Mouse (Mus musculus) liver, embryonic 14 days (tissue): ENCODE results near the gene Akip1. TPM values are rescaled to one million over a fixed set of nuclear protein-coding genes. Genes with fewer than 3 reads are reported as not detected.

Source experiments
- polyA plus RNA-seq: library from polyadenylated mRNA; depleted of rRNA; stranded (reverse); fragments of >200 nt; gene quantifications from 2 replicates; pipeline ENCODE4 v1.2.3, GENCODE M21; 2012; rRNA removed

The Akip1 gene
- polyA plus RNA-seq, result 20.3 and 23.0 TPM in 2 replicates

DNA sequence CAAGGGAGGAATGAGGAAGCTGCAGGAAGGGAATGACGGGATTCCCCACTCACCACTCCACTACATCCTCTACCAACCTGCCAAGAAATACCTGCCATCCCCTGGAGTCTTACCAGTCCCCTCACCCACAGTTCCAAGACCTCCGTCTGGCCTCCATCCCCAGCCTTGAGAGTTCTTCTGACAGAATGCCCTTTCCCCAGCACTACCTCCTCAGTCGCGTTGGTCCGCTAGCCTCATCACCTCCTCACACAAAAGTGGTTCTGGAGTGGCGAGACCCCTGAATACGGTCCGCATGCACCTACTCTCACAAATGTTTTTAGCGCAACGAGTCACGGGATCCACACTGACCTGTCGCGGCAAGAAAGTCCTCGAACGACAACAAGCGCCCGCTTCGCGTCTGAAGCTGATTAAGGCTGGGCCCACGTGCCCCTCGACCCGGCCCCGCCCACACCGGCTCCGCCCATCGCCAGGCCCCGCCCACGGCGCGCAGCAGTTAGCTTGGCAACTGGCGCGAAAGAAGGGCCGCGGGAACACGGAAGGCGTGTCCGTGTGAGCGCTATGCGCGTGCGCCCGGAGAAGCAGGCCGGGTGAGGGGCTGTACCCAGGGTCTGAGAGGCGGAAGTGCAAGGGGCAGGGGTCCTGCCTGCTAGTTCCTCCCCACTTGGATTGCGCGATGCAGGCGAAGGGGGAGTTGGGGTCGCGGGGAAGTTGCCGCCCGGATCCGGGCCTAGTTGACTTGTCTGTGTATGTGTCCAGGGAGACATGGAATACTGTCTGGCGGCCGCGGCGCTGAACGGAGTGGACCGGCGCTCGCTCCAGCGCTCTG is at the start of gene Akip1, which contains the start of gene St5:
TSS of gene Akip1 (plus strand) at position 501 of the 826 bp plus-strand sequence.
TSS of gene St5 (minus strand) at position 416 of the 826 bp plus-strand sequence.

DNA sequence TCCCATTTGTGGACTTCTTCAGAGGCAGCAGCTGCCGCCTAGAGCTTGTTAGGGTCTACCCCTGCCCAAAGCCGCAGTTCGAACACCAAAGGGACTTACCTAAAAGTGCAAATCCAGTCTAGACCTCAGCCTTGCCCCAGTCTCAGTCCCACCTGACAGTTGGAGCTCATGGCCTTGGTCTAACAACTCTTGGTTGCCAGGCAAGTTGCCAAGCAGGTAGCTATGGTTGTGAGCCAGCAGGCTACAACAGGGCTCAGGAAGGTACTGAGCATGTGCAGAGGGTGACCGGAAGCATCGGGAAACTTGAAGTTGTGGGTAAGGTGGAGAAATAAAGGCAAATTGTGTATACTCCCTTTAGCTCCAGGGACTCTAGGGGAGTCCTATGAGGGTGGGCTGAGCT is 20.2 kb downstream of the Akip1 start, which contains the start of gene BC051019:
TSS of gene BC051019 (minus strand) at position 154 of the 400 bp plus-strand sequence.

DNA sequence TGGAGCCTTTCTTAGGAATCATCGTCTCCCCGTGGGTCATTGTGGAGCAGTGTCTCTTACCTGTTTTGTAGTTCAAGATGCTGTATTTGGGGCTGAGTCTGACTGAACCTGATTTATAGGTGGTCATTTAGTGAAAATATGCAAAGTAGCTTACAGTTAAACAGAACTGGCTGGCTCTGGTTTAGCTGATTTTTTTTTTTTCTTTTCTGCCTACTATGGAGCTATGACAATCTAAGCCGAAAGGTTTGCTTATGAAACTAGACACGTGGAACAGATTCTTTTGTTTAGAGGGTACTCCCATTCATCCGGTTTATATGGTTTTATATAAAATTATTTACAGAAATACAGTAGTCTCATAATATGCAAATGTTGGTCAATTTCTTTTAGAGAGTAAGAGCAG is 28.1 kb downstream of the Akip1 start, which contains the start of gene Ascl3:
TSS of gene Ascl3 (minus strand) at position 101 of the 400 bp plus-strand sequence.

DNA sequence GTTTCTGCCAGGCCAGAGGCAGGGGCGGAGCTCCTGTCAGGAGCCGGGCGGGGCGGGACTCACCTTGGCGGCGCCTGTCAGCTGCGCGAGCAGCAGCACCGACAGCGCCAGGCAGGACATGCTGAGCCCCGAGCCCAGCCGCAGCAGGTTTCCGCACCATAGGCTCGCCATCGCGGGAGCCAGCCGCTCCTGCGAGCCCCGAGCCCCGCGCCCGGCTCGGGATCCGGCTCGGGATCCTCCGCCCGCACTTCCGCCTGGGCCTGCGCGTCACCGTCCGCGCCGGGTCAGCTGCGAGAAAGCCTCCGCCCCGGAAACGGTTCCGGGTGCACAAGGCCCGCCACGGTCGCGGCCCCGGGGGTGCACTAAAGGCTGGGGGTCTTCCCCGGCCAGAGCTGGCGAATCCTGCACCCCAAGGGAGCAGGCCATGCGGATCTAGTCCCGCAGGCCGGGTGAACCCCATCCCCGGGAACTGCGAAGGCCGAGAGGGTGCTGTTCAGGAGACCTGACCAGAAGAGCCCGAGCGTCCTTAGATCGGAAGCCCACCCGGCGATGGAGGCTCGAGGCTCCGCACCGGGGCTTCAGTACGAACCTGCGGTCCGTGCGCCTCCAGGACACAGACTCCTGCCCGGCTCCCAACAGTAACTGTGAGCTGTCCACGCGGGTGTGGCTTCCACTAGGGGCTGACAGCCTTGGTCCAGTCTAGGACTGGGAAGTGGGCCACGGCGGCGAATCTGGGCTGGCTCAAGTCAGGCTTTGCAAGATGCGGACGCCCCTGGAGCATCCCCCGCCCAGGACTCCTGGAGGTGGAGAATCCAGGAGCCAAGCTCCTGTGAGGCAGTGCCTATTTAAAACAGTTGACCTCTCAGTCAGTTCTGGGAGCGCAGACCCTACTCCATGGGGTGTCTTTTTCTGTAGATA is 48.8 kb downstream of the Akip1 start, which contains the start of gene Tmem9b:
TSS of gene Tmem9b (minus strand) at position 868 of the 918 bp plus-strand sequence.

Other genes with a start within 250 kb of the Akip1 start
- gene Trim66, start 195.6 kb upstream of the Akip1 start, polyA plus RNA-seq, result 0.03 TPM in 2 replicates
- gene Rpl27a, start 184.5 kb upstream of the Akip1 start, polyA plus RNA-seq, result 434 and 498 TPM in 2 replicates
- 13.6 and 14.8 TPM in 2 replicates for gene St5, start 85 bp upstream of the Akip1 start, polyA plus RNA-seq
- 0.08 TPM in 1 of 2 replicates, not detected in the other for gene BC051019, start 20.2 kb downstream of the Akip1 start, polyA plus RNA-seq
- not detected in 2 replicates for gene Ascl3, start 28.0 kb downstream of the Akip1 start, polyA plus RNA-seq
- 15.9 and 18.2 TPM in 2 replicates for gene Tmem9b, start 49.2 kb downstream of the Akip1 start, polyA plus RNA-seq
- gene Nrip3, start 78.3 kb downstream of the Akip1 start, polyA plus RNA-seq, result 0.25 and 0.29 TPM in 2 replicates
- 0.02 TPM in 2 replicates for gene Scube2, start 162.0 kb downstream of the Akip1 start, polyA plus RNA-seq